Comparison of ENCODE assay signal across 8 mouse cellular contexts in the genomic region with DNA sequence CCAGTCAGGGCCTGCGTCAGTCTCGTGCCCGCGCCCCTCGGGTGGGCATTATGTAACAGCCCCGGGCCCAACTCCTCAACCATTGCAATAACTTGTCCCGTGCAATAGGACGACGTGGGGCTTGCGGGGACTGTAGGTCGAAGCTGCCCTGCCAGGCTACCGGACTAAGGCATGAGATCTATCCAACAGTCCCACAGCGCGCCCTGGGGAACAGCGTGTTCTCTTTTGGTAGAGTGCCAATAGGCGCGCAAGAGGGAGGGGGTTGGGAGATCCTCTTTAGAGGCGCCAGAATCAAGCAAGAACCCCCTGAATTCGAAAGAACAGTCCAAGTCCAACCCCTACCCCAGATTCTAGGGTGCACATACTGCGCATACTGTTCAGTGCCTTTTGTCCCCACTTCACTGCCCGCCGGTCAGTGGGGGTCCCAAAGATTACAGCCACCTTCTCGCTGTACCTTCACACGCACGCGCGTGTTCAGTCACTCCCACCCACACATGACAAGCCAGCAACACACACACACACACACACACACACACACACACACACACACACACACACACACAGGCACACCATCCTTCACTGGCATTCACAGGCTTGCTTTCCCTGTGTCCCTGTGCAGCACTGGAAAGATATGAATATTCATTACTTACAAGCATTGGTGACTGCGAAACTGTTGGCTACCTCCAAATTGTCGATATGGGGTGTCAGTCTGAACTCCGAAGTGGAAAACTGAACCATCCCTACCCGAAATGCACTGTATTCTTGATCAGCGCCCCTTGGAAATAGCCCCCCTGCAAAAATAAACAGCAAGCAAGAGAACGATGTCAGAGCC. TPM values are rescaled to one million over a fixed set of nuclear protein-coding genes. Genes with fewer than 3 reads are reported as not detected.
DNase-seq lines count a peak whose midpoint lies in the region; ATAC-seq and TF ChIP-seq lines count a peak whose summit lies in the region.

No protein-coding gene starts in this region.

- peak; percentile 48 for ATAC-seq in midbrain, postnatal 0 days (ENCODE audit: low FRiP score)

- TF ChIP-seq CTCF in left cerebral cortex, adult 2 months (IDR thresholded peaks at IDR 0.05): no peak
- TF ChIP-seq CTCF in midbrain, postnatal 0 days (IDR thresholded peaks at IDR 0.05): no peak; the same call in 1 of the 2 replicates

- peak; percentile 58 for DNase-seq in embryo, embryonic 10 days (ENCODE audit: low spot score)
- DNase-seq in embryo, embryonic 9.5 days (ENCODE audit: extremely low spot score): no peak
- peak; percentile 14 to 58 for DNase-seq in urinary bladder, postnatal 4 days (ENCODE audit: low spot score in 2 of 2)
- no peak for DNase-seq in urinary bladder, adult 2 months (ENCODE audit: low spot score)
- peak; percentile 60 to 66 for DNase-seq in frontal cortex, postnatal 25 days (ENCODE audit: low spot score in 2 of 2)
- DNase-seq in left cerebral cortex, adult 2 months (ENCODE audit: extremely low spot score in 1 of 2, low spot score in 2 of 2): peak; percentile 69 to 75
- peak; percentile 68 for DNase-seq in midbrain, postnatal 0 days (ENCODE audit: low spot score)
- DNase-seq in thymus, postnatal 25 days: peak; percentile 15

- H3K4me2 ChIP-seq in midbrain, postnatal 0 days (ENCODE audit: low read depth, low read length, poor library complexity, severe bottlenecking): peak overlapping the region; percentile 70

- no peaks in the 10 kb centered on the region for H3K9me3 ChIP-seq in midbrain, postnatal 0 days (ENCODE audit: low read length)

- intact Hi-C loops in left cerebral cortex, adult 2 months (cut with DNase I): loop anchor here (2.0 to 10.0 kb wide), 10 partner anchors 74 to 1126 kb away; a partner anchor contains a TSS

- no peaks in the 10 kb centered on the region for H3K4me1 ChIP-seq in midbrain, postnatal 0 days (ENCODE audit: insufficient read depth, low read length)

- peak overlapping the region; percentile 86 for H3K4me3 ChIP-seq in left cerebral cortex, adult 2 months
- H3K4me3 ChIP-seq in midbrain, postnatal 0 days (ENCODE audit: low read depth, low read length): peak overlapping the region; percentile 84

- H3K36me3 ChIP-seq in midbrain, postnatal 0 days (ENCODE audit: insufficient read depth, low read length): no peaks in the 10 kb centered on the region

- no peaks in the 10 kb centered on the region for H3K27me3 ChIP-seq in midbrain, postnatal 0 days (ENCODE audit: insufficient read depth, low read length)

- peak overlapping the region; percentile 91 for H3K9ac ChIP-seq in midbrain, postnatal 0 days (replicated peaks; ENCODE audit: low read length, poor library complexity, severe bottlenecking)

- WGBS in midbrain, postnatal 0 days: 4% methylated on average over 32 of the region's 33 CpGs

- H3K27ac ChIP-seq in left cerebral cortex, adult 2 months: peak overlapping the region; percentile 93
- H3K27ac ChIP-seq in midbrain, postnatal 0 days (ENCODE audit: low read depth, low read length): peak overlapping the region; percentile 91

RNA-seq across cellular contexts. Expression of a gene that starts 1.4 kb away (rescaled TPM):
- 0.04 TPM in 2 replicates for polyA plus RNA-seq in urinary bladder, adult 2 months (2012; rRNA removed)
- 100 to 1,000 TPM; 535 to 547 TPM for total RNA-seq in left cerebral cortex, adult 2 months (2021)
- 195 and 220 TPM in 2 replicates for total RNA-seq in midbrain, postnatal 0 days (2014; rRNA removed)
- polyA plus RNA-seq in midbrain, postnatal 0 days (2015; fragmentation: Nextera tagmentation; extraction: Ambion mirVana): 192 and 207 TPM in 2 replicates

Comparison
In these comparisons a context has a peak if more than half of its experiments do, and no peak if none do; other contexts are left out.
1. DNase-seq: peak in embryo, embryonic 10 days (single experiment), urinary bladder, postnatal 4 days (2 of 2), frontal cortex, postnatal 25 days (2 of 2), left cerebral cortex, adult 2 months (2 of 2), midbrain, postnatal 0 days (single experiment) and thymus, postnatal 25 days (single experiment); none in embryo, embryonic 9.5 days (single experiment) and urinary bladder, adult 2 months (single experiment).